Mouse (Mus musculus) right cerebral cortex, postnatal 4 days (tissue): Measurements from ENCODE around the gene Plpp4.

Source experiments
- DNase-seq: peaks from one replicate; pipeline ENCODE4 v3.0.0-alpha.2; 2022

The Plpp4 gene

GRCm38 (mm10) chr7:129303356-129303755, 46.5 kb downstream of the Plpp4 start:
- no peak for DNase-seq

GRCm38 (mm10) chr7:129307042-129307825, 50.4 kb downstream of the Plpp4 start:
- DNase-seq = no peak

GRCm38 (mm10) chr7:129308661-129309060, 51.8 kb downstream of the Plpp4 start:
- DNase-seq = no peak

GRCm38 (mm10) chr7:129312521-129312920, 55.7 kb downstream of the Plpp4 start:
- no peak for DNase-seq

- DNase-seq = peak; percentile 42
Observed at GRCm38 (mm10) chr7:129313969-129314368, 57.1 kb downstream of the Plpp4 start.

- no peak for DNase-seq
Observed at GRCm38 (mm10) chr7:129340096-129340495, 83.3 kb downstream of the Plpp4 start.

- DNase-seq = no peak
Observed at GRCm38 (mm10) chr7:129355561-129355960, 98.7 kb downstream of the Plpp4 start.

- DNase-seq = no peak
Observed at GRCm38 (mm10) chr7:129375306-129375705, 118.5 kb downstream of the Plpp4 start.

GRCm38 (mm10) chr7:129385149-129385548, 128.3 kb downstream of the Plpp4 start:
- DNase-seq = no peak

GRCm38 (mm10) chr7:129392835-129393489, 136.1 kb downstream of the Plpp4 start:
- DNase-seq = no peak

GRCm38 (mm10) chr7:129396561-129396960, 139.7 kb downstream of the Plpp4 start:
- DNase-seq = no peak

GRCm38 (mm10) chr7:129399071-129399470, 142.2 kb downstream of the Plpp4 start:
- no peak for DNase-seq

- peak; percentile 47 for DNase-seq
Observed at GRCm38 (mm10) chr7:129402695-129403364, 146.0 kb downstream of the Plpp4 start.

GRCm38 (mm10) chr7:129406069-129406468, 149.2 kb downstream of the Plpp4 start:
- no peak for DNase-seq

GRCm38 (mm10) chr7:129412695-129413094, 155.9 kb downstream of the Plpp4 start:
- DNase-seq = no peak

- DNase-seq = no peak
Observed at GRCm38 (mm10) chr7:129415179-129415578, 158.3 kb downstream of the Plpp4 start.

GRCm38 (mm10) chr7:129421181-129421580, 164.3 kb downstream of the Plpp4 start:
- no peak for DNase-seq

- no peak for DNase-seq
Observed at GRCm38 (mm10) chr7:129425554-129425953, 168.7 kb downstream of the Plpp4 start.

- DNase-seq = no peak
Observed at GRCm38 (mm10) chr7:129428794-129429193, 172.0 kb downstream of the Plpp4 start.

- no peak for DNase-seq
Observed at GRCm38 (mm10) chr7:129429903-129430302, 173.1 kb downstream of the Plpp4 start.
